Mouse (Mus musculus) natural killer cell, adult 2 months (primary cell): ENCODE data around the gene Nme3.

Source experiments
- DNase-seq, 2 experiments: peaks; one replicate each; pipeline ENCODE4 v3.0.0; 2022; ENCODE audit warnings: low spot score in 2 of 2

Gene Nme3

DNA sequence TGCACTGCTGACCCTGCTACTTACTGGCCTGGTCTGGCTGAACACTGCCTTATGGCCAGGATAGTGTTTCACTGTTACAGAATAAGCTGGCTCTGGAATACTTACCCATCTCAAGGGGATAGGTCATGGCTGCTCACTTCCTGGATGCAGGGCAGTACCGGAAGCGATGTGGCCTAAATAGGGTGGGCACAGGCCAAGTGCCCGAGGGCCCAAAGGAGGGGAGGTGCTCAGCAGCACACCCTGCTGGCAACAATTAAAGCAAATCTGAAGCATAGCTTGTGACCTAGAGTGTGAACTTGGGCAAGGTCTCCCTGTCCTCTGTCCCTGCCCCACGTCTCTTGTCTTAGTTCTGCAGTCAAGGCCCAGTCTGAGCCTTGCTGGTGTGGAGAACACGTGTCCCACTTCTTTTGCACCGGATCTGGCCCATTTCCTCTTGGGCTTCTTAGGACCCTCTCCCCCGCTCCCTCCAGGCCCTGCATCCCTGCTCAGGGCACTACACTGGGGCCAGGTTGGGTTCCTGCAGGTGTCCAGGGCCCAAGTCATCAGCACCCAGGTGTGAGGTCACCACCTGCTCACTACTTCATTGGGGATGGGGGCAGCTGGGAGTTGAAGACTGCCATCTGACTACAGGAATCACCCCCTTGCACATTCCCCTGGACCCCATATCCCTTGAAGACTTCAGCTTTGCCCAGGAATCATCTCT, 14.4 kb upstream of the Nme3 start:
- peak; percentile 49 to 51 for DNase-seq

DNA sequence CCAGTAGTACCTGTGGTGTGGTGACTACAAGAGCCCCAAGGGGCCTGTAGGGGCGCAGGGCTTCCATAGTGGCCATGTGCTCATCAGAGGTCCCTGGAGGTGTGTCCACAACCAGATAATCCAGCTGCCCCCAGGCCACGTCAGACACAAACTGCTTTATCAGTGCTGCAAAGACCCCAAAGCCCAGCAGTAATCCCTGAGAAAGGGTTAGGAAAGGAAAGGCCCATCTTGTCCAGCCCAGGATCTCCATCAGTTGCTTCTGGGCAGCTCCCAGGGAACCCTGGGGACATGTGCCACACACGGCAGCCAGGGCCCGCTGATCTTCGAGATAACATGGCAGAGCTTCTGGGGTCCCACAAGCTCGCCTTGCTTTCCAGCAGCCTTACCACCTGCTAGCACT, 11.9 kb upstream of the Nme3 start:
- no peak for DNase-seq

DNA sequence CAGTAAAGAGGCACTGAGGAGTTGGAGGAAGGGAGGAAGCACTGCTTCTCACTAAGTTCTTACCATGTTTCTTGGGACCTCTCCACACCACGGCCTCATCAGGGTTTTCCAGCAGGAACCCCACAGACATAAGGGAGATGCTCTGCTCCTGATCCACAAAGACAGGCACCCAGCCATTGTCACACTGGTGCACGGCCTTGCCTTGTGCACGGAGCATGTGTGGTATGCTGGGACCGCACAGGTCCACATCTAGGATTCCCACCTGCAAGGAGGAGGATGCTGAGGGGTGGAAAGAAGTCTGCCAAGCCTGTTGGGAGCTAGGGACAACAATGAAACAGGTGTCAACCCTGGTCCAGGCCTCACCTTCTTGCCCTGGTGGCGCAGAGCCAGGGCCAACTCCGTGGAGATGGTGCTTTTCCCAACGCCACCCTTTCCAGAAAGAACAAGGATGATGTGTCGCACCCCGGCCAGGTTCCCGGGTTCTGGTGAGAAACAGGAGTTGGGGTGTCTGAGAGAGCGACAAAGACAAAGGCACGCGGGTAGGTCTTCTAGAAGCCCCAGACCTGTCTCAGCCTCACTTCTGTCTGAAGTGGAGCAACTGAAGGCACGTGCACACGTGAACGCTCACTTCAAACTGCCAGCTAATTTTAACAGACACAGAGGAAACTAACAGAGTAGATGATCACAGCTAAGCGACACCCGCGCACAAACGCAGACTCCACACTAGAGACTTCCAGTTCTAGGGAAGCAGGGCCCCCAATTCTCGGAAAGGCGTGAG, 10.8 kb upstream of the Nme3 start:
- DNase-seq, result no peak

DNA sequence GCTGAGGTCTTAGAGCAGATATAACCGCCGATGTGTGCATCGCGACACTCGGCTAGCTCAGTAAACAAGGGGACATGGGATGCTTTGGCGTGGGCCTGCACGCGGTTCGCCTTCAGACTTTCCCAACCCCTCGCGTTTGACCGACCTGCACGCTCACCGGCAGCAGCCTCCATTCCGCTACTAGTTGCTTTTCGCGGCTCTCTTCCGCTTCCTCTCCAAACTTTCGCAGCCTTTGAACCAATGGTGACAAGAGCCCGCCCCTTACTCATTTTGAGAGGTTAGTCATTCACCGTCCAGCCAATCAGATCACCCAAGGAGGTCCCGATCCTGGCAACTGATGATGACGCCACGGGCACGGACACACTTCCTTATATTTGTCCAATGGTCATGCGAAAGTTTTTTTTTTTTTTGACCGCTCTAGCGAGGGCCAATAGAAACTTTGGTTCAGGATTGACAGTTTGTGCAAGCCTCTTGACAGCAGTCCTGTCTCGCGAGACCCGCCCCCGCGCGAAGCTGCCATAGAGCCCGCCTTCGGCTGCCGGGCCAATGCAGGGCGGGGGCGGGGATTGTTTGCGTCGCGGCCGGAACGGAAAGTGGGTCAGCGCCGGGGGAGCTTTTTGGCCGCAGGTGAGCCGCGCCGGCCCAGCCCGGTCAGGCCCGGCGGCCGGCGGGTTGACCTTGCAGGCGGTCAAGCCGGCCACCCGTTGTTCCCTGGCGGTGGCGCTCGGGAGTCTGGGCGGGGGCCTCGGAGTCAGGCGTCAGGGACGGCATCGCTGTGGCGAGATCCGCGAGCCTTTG, 10.0 kb upstream of the Nme3 start, which contains the start of the genes Nubp2 and Spsb3:
Gene Nubp2, minus strand, starts transcription at position 216 of the 798 bp plus-strand sequence.
Gene Spsb3, plus strand, starts transcription at position 510 of the 798 bp plus-strand sequence.
- DNase-seq, result peak; percentile 98 to 99

DNA sequence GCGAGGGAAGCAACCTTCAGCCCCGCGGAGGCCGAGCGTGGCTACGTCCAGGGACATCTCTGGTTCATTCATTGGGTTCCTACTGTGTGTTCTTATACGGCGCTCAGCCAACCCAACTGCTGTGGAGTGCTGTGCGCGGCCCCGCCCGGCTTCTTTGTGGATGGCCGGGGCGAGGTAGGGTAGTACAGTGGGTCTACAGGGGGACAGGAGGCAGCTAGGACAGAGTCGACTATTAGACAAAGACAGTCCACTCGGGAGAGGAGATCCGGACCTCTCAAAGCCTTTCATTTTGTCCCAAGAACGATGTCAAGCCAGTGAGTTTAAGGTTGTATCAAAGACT, 9.4 kb upstream of the Nme3 start:
- DNase-seq, result no peak

DNA sequence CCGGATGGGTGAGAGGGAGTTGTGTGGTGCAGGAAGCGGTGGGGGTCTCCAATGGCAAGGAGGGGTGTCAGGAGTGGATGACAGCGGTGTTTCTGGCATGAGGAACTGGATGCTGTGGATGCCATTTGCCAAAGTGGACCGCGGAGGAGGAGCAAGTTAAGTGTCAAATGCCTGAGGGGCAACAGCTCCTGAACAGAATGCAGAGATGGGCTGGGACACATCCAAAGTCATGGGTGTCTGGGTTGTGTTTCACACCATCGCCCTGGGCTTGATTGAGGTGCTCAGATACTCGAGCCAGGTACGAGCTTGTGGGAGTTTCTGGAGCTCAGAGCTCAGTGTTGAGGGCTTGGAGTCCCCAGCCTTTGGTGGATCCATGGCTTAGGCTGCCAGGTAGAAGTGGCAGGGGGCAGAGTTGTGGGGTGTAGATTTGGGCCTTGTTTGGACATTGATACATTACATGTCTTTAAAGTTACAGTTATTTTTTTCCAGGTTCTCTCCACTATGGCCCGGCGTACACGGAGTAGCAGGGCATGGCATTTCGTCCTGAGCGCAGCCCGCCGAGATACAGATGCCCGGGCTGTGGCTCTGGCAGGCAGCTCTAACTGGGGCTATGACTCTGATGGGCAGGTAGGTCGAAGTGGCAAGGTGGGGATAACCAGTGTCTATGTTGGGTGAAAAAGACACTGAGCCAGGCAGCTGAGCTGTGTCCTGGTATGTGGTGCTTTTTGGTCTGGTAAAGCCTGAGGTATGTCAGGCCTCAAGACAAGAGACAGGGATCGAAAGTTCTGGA, 8.8 kb upstream of the Nme3 start:
- no peak for DNase-seq

DNA sequence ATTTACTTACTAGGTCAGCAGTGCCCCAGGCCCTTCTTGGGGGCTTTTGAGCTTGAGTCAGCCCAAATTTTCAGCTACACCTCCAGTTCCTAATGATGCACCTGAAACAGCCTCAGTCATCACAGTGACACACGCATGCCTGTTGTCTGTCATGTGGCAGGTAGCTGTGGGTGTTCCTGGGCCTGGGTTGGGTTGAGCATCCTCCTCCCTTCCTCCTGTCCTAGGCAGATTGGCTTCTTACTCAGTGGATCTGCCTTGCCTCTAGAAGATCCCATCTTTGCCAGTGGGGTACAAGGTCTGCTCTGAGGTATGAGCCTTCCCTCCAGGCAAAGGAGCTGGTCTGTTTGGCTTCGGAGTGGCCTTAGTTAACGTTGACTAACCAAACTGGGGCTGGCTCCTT, 7.4 kb upstream of the Nme3 start:
- DNase-seq, result no peak

DNA sequence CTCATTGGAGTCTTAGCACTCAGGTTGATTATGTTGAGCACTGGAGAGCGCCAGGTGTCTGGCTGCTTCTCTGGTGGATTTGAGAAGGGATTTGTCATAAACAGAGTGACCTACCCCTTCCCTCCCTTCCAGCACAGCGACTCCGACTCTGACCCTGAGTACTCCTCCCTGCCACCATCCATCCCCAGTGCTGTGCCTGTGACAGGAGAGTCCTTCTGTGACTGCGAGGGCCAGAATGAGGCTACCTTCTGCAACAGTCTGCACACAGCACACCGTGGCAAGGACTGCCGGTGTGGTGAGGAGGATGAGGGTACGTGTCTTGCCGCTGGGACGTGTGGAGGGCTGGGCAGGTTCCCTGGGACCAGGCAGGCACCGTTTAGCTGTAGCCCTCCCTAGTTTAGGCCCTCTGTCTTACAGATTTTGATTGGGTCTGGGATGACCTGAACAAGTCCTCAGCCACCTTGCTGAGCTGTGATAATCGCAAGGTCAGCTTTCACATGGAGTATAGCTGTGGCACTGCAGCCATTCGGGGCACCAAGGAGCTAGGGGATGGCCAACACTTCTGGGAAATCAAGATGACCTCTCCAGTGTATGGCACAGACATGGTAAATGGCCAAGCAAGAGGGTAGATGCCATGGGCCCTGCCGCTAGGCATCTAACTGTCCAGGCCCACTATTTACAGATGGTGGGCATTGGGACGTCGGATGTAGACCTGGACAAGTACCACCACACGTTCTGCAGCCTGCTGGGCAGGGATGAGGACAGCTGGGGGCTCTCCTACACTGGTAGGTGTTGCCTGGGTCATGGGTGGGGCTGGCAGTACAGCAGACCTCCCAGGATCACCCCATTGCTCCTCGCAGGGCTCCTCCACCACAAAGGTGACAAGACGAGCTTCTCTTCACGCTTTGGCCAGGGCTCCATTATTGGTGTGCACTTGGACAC, 5.9 kb upstream of the Nme3 start:
- DNase-seq, result no peak

DNA sequence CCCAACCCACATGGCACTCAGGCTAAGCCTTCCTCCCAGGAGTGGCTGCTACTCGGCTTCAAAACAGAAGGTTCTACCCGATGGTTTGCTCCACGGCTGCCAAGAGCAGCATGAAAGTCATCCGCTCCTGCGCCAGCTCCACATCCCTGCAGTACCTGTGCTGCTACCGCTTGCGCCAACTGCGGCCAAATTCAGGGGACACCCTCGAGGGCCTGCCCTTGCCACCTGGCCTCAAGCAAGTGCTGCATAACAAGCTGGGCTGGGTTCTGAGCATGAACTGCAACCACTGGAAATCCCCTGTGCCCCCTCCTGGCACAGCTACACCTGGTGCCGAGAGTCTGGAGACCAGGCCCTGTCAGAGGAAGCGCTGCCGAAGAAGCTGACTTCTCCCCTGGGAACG, 5.0 kb upstream of the Nme3 start:
- no peak for DNase-seq

DNA sequence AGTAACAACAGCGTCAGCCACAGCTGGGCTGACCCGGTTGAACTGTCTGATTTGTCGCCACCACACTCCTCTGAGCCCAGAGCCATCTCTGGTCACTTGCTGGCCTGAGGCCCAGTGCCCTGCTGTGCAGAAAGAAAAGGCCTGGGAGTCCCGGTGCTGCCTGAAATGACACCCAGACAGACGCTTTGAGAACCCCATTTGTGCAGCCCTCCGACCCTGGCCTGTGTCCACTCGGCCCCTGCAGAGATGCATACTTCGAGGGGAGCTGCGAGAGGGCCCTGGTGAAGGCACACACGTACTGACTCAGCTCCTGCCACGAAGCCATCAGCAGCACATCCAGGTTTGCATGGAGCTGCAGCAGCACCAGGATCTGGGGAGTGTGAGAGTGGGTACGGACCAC, 3.5 kb upstream of the Nme3 start:
- no peak for DNase-seq

DNA sequence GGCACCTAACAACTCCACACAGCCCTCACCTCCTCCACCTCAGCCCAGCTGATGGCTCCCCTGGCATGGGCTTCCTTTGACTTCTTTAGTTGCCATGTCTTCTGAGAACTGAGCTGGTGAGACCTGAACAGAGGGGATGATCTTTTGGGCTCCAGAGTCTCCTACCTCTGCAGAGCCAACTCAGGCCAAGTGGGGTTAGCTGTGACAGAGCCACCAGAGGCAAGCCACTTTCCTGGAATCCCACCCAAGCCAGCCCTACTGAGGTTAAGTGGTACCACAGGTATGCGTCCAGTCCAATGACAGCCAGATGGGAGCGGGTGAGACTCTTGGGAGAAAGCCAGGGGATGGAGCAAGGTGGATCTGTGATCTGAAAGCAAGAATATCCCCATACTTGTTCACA, 3.0 kb upstream of the Nme3 start:
- DNase-seq, result no peak

DNA sequence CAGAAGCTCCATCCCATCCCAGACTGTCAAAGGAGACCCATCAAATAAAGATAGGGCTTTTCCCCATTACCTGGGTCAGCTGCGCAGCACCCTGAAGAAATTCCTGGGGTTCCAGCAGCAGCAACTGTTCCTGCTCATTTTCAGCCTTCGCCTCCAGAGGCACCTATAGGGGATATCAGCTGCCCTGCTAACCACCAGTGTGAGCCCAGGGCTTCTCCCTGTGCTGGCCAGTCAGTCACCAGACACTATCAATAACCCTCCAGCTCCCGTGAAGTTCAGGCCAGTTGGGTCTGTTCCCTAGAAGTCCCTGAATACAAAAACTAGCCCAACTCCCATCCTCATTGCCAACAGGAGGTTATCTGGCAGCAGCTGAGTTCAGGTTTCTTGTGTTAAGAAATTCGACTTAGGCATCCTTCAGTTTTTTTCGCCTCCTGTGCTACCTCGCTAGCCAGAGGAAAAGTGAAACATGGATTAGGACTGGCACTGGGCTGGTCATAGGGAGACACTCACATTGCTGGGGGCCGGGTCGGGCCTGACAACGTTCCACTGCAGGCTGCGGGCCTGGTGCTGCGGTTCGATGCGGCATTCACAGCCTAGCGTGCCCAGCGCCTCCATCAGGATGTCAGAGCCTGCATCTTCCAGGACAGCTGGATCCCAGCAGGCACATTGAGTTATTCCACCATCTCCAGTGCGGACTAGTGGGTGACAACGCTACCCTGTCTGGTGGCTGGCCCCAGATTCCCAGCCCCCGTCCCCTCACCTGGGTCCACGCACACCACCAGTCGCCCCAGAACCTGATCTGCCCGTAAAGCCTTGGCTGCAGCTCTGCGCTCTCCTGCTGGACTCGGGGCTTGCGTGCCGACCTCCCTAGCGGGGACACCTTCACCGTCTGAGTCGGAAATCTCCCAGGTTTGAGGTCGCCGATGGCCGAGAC, 2.0 kb upstream of the Nme3 start:
- no peak for DNase-seq

DNA sequence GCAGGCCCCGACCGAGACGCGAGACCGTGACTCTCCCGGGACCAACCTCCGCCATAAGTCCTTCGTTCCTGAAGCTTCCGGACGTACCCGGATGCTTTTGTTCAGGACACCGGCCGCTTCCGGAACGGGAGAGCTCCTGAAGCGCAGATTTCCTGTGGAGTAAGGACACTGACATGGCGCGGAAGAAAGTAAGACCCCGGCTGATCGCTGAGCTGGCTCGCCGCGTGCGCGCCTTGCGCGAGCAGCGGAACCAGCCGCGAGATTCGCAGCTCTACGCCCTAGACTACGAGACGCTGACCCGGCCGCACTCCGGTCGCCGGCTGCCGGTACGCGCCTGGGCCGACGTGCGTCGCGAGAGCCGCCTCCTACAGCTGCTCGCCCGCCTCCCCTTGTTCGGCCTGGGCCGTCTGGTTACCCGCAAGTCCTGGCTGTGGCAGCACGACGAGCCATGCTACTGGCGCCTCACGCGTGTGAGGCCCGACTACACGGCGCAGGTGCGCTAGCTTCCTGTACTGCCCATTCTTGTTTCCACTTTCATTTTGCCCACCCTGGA, 1.2 kb upstream of the Nme3 start, which contains the start of the genes Eme2 and Mrps34:
Gene Eme2, minus strand, starts transcription at position 93 of the 553 bp plus-strand sequence.
Gene Mrps34, plus strand, starts transcription at position 122 of the 553 bp plus-strand sequence.
- peak; percentile 48 to 64 for DNase-seq

DNA sequence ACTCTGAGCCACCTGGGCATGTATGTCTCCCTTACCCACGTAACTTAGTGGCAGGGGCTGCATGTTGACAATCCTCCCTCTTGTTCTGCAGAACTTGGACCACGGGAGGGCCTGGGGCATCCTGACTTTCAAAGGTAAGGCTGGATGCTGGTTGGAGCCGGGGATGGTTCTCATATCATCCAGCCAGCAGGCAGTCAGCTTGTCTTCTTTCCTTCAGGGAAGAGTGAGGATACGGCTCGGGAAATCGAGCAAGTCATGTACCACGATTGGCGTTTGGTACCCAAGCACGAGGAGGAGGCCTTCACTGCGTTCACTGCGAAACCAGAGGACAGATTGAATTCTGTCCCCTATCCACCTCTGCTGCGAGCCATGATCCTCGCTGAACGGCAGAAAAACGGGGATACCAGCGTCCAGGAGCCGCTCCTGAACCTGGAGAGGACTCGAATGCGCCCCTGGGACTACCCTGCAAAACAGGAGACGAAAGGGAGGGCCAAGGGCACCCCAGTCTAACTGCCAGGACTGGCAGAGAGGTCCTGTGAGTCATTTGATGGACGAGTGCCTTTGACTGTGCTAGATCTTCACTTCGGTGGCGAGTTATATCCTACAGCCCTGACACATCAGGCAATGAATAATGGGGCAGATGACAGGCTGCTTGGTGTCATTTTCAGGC, 594 bp upstream of the Nme3 start:
- no peak for DNase-seq

DNA sequence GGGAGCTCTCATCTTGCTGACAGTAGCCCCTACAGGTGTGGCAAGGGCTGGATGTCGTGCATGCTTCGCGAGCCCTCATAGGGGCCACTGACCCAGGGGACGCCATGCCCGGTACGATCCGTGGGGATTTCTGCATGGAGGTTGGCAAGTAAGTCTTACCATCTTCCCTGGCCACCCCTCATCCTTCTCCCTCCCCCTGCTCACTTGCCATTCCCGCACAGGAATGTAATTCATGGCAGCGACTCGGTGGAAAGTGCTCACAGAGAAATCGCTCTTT, 631 bp downstream of the Nme3 start:
- no peak for DNase-seq

DNA sequence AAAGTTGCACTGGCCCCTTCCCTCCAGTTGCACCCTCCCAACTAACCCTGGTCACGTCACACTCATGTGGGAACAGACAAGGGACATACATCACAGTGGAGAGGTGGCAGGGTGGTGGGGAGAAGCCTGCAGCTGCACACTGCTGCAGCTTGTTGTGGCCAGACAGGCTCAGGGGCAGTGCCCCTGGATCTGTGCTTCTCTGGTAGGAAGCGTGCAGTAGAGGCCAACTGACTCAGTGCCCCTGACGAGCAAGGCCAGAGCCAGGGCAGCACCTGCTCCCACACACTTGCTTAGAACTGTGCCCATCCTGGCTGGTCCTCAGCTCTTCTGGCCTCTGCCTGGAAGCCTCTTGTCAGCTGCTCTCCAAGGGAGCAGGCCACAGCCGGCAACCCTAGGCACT, 1.3 kb downstream of the Nme3 start:
- no peak for DNase-seq

DNA sequence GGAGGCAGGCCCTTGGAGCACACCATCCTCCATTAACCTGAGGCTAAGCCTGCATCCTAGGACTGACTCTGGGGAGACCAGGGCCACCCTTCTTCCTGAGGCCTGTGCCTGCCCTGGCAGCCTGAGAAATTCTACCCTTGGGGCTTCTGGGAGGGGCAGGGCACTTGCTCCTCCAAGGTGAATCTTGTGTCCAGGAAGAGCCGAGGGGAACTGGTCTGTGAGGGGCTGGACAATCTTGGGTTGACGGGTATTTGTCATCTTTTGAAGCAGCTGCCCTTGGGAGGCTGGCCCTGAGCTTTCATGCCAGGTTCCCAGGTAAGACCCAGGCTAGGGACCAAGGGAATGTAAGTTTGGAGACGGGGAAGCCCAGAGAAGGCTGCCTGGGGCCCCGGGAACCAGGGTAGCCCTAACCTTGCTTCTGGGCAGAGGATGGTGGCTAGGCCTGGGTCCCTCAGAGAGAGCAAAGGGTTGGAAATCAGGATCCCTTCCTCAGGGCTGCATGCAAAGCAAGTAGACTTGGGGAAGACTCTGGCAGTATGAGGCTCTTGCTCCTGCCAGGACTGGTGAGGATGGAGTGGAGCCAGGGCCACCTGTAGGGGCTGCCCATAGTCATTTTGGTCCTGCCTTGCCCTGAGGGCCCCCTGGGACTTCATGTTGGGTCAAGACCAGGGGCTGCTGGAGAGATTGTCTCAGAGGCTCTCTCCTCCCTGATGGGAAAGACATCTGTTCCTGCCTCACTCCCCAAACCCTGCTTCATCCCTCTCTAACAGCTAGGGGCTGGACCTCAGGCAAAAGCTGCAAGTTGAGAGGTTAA, 1.9 kb downstream of the Nme3 start:
- DNase-seq, result no peak

DNA sequence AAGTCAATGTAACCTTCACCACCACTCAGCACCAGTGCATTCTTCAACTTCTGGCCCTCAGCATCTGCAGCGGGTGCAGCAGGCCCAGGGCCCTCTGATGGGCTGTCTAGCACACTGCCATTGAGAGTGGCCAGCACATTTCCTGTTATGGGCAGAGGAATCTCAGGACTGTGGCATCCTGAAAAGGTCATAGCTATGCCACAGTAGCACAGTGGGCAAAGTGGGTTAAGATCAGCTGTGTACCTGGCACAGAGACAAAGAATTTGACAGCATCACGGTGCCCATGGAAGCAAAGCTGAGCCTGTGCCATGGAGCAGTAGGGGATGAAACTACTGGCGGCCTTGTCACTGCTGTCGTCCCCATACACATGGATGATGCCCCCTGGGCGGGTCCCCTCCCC, 2.9 kb downstream of the Nme3 start:
- DNase-seq, result no peak
